Mouse (Mus musculus) lung, adult 18-20 months (tissue): Measurements from ENCODE around the gene Ppa1.

Experiments
- DNase-seq, 2 experiments: peaks; one replicate each; pipeline ENCODE4 v3.0.0; 2022; ENCODE audit warnings: mixed read lengths in 2 of 2

Ppa1 gene

DNA sequence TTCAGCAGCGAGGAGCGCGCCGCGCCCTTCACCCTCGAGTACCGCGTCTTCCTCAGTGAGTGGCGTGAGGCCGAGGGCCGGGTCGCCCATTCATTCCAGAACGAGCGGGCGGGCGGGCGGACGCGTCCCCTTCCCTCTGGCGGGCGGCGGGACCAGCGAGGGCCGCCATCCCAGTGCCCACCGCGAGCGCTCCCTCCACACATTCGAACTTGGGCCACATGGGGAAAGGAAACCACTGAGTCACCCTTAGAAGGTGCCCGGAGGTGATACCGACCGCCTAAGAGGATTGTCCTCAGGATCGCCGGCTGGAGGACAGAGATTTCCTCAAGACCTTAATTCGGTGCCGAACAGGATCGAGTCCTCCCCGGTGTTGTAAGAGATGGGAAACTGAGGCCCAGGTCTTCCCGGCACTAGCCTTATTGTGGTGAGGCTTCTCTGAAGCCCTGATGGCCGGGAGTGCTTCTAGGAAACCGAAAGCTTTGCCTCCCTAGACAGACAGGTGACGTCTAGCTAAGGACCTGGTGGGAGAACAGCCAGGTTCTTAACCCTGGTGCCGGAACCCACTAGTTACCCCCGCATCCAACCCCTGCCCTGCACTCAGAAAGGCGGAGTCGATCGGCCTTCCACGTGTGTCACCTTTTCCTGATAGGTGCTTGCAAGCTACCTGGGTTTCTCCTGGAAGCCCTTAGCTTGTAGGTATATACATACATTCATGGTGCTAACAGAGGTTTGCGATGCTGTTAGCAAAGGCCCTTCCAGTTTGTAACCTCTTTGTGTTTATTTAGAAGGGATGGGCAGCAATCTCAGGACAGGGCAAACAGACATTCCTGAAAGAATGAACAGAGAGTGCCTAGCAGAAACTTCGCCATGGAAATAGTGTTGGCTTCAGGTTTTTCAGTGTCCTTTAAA lies 639 bp downstream of the Ppa1 start:
- DNase-seq, result no peak

DNA sequence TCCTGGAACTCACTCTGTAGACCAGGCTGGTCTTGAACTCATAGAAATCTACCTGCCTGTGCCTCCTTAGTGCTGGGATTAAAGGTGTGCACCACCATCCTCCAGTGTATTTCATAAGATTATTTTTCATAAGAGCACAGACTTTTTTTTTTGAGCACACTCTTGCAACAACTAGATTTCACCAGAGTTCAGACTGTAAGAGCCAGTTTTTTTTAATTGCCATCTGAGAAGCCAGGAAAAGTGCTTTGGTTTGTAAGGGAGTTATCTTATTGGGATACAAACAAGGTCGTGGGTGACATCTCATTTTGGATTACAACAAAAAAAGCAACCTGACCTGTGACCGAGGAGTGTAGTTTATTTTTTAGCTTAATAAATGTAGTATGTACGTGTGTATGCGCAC lies 5.8 kb downstream of the Ppa1 start:
- no peak for DNase-seq

DNA sequence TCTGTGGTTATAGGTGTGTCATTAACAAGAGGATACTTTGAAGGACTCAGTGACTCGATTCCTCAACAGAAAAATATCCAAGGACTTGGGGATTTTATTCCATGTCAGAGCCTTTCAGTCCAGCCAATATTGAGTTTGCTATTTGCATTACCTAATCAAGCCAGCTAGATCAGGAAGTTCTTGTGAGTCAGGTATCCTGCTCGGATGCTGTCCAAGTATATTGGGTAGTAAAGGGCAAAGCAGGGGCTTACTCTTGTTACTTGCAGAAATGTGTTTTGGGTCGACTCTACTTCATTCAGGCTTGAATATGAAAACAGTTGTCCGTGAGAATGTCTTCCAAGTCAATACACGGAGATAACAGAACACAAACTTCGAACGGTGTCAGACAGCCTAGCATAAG lies 6.3 kb downstream of the Ppa1 start:
- DNase-seq, result no peak

DNA sequence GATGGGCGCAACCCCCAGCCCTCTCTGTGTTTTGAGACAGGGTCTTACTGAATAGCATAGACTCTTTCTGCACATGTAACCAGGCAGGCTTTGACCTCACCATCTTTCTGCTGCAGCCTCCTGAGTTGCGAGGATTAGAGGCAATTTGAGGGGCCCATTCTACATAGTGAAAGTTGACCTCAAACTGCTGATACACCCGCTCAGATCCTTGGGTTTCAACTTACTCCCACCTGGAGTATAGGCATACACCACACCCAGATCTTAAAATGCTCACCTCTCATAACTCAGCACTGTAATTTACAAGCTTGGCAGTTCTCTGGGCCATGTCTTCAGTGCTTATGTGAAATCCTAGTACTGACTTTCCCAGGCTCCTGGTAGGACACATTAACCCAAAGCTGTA lies 6.8 kb downstream of the Ppa1 start:
- DNase-seq, result no peak

DNA sequence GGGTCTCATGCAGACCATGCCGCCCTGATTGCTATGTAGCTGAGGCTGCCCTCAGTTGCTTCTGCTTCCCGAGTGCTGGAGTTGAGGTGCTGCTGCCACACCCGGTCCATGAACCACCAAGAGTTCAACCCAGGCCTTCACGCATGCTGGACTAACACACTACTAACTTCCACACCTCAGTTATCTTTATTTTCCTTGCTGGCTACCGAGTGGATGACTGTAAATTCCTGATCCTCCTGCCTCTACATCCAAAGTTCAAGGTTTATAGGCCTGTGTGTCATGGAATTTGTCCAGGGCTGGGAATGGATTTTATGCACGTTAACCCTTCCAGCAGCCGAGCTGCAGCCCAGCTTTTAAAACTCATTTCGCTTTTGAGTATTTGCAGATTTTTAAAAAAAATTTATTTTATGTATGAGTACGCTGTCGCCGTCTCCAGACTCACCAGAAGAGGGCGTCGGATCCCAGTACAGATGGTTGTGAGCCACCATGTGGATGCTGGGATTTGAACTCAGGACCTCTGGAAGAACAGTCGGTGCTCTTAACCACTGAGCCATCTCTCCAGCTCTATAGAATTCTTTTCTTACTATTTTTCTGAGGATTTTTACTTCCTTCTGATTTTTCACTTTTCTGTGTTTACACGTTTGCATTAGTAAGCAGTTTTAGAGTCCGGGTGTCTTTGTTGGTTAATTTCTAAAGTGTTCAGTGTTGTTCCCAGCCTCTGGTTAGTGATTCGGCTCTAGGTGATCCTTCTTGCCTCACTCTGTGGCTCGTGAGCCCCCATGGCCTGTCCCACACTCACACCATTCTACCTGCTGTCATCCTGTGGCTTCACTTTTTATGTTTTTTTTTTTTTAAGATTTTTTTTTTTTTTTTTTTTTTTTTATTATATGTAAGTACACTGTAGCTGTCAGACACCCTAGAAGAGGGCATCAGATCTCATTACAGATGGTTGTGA lies 8.9 kb downstream of the Ppa1 start:
- DNase-seq, result no peak

DNA sequence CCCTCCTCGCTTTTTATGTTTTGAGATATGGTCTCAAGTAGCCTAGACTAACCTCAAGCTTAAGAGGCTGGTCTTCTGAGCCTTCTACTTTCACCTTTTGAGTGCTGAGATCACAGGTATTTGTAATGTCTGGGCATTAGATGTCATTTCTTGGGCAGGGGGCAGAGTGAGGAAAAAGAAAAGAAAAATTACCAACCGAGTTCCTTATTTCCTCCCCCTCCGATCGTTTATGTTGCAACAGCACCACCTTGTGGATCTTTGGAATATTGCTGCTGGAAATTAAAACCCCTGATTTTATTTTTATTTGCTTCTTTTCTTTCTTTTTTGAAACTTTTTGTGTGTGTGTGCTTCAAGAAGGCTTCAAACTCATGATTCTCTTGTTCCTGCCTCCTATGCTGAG lies 9.6 kb downstream of the Ppa1 start:
- DNase-seq, result peak in 1 of 2 experiments; percentile 18

DNA sequence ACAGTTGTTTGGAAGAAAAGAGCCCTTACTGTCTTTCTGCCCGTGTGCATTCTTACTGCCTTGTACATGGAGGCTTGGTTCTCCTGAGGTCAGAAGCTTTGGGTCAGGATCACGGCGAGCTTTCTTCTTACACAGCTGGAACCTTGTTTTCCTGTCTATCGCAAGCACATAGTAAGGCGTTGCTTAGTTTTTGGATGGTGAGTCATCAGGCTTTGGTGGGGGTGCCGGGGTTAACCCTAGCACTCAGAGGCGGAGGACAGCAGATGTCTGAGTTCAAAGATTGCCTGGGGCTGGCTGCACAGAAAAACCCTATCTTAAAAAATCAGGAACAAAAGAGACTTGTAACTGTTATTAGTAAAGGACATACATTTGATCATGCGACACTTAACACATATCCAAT lies 13.5 kb downstream of the Ppa1 start:
- DNase-seq, result peak in 1 of 2 experiments; percentile 32

DNA sequence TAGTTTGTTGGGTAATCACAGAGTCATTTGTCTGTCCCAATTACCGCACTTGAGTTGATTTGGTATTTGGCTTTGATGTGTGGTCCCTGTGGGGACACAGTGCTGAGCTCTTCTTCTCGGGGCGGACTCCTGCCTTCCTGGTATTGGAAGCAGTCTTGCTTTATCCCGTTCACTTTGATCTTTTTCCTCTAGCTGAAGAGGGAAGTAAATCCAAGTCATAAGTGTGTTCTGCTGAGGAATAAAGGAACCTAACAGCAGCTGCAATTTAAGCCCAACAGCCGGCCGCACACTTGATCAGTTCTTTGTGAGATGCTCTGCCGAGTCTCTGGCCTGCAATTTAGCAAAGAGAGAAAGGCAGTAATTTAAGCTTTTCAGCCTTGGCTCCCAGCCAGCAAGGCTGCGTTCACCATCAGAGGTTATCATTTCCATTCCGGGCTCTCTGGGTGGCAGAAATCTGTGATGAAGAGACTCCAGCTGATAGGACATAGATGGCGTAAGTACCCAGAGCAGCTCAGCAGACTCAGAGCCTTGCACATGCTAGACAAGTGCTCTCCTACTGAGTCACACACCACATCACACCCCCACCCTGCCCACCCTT lies 14.1 kb downstream of the Ppa1 start:
- no peak for DNase-seq

DNA sequence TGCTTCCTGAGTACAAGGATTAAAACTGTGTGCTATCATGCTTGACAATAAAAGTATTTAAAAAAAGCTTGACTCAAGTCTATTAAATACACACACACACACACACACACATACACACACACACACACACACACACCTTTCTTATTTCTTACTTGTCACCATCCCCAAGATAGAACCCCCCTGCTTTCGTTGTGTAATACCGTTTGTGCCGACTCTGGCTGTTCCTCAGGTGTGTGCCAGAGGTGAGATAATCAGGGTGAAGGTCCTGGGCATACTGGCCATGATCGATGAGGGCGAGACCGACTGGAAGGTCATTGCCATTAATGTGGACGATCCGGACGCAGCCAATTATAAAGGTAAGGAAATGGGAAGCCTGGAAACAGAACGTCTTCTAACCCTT lies 16.8 kb downstream of the Ppa1 start:
- DNase-seq, result no peak

DNA sequence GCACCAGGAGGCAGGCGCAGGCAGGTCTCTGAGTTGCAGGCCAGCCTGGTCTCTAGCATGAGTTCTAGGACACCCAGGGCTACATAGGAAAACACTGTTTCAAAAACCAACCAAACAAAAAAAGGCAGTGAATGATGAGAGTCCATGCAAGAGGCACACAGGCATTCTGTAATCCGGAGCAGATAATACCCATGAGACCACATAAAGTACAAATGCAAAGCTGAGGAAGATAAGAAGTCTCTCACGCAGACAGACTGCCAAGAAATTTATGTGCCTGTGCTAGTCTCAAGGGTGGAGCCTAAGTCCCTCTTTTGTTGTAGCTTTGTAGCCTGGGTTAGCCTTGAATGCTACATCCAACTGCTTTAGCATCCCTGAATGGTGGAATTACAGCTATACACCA lies 17.3 kb downstream of the Ppa1 start:
- no peak for DNase-seq

DNA sequence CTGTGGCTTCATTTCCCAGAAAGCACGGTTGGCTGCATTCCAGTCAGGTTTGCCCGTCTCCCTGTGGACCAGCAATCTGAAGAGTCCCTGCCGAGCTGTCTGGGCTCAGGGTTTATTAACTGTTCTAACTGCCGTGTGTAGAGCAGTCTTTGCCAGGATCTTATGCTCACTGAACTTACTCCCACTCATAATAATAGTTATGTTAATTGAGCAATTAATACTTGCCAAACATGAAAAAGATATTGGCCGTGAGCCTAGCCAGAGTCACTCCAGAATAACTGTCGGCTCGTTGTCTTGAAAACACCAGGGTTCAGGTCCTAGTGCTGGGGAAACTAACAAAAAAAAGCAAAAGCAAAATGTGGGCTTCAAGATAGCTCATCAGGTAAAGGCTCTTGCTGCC lies 20.9 kb downstream of the Ppa1 start:
- DNase-seq, result no peak

DNA sequence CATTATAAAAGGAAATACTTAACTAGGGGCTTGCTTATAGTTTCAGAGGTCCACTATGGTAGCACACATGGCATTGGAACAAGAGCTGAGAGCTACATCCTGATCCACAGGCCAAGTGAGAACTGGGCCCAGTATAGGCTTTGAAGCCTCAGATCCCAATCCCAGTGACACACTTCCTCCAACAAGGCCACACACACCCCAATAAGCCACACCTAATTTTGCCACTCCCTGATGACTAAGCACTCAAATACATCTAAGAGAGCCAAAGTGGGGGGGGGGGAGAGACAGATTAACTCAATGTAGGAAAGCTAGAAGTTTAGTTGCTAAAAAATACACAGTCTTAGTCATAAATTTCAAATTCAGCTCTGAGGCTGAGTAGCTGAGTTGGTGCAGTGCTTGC lies 21.5 kb downstream of the Ppa1 start:
- DNase-seq, result no peak

DNA sequence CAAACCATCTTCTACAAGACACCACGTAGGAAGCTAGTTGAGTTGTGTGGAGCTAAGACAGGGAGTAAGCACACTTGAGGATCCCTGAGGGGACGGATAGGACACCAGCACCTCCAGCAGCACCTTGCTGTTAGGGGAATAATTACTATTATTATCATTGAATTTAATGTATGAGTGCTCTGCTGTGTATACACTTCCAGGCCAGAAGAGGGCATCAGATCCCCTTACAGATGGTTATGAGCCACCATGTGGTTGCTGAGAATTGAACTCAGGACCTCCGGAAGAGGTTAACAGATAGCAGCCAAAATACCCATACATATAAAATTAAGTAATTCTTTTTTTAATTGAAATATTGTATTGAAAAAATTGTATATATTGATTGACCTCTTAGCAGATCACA lies 22.4 kb downstream of the Ppa1 start:
- no peak for DNase-seq

DNA sequence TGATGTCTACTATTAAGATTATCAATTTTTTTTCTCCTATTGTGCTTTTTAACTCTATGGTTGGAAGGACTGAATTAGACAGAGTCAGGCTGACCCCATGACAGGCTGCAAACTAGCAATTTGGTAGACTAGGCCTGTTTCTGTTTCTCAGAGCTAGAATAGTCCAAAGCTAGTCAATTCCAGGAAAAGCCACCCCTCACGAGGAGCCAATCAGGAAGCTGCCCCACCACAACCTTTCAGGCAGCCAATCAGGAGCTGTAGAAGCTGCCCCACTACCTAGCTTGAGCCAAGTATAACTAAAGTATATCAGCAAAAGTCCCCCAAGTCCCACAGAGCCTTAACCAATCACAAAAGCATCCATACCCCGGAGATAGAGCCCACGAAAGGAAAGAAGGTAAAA lies 27.6 kb downstream of the Ppa1 start:
- no peak for DNase-seq

DNA sequence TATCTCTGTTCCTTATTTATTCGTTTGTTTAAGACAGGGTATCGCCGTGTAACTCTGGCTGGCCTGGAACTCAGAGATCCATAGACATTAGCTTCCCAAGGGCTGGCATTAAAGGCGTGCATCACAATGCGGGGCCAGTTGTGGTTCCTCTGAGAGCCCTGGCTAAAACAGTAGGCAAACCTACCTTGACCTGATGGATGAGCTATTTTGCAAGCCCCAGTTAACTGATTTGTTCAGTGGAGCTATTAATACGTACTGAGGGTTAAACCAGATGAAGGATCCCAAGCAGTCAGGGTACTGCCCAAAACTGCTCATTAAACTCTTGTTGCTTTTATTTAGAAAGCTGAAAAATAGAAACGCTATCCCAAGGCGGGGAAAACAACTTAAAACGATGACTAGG lies 31.2 kb downstream of the Ppa1 start:
- DNase-seq, result no peak

DNA sequence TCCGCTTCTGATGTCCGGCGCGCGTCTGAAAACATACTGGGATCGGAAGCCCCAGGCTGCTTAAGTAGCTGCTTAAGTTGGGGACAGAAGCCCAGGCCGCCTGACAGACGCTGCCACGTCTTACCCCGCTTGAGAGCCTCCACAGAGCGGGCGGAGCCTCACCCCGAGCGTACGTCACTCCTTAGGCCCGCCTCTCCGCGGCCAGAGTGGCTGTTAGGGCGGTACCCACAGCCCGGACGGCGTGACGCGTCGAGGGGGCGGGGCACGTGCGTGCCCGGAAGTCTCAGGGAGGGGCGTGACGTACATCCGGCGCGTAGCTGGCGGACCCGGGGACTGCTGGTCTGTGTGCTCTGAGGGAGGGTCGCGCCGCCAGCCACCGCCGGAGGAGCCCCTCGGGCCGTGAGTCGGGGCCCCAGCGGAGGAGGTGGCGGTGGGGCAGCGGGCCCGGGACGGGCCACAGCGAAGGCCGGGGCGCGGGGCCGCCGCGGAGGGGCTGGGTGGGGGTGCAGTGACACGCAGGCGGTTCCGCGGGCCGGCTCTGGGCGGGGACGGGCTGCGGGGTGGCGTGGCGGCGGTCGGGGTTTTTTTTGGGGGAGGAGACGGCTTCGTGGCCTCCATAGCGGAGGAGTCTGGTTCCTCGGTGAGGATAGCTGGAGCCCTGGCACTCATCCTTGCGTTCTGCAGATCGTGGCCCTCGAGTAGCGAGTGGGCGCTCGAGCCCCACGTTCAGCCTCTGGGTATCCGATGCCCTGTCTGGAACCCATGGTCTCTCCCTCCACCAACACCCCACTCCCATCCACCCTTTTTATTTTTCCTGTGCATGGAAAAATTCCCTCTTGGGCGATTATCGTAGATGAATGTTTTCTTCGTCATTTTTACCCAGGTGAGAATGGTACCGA lies 31.9 kb downstream of the Ppa1 start, which contains the start of gene Sar1a:
Gene Sar1a, plus strand, starts transcription at position 285 of the 899 bp plus-strand sequence.
- DNase-seq, result peak; percentile 98

DNA sequence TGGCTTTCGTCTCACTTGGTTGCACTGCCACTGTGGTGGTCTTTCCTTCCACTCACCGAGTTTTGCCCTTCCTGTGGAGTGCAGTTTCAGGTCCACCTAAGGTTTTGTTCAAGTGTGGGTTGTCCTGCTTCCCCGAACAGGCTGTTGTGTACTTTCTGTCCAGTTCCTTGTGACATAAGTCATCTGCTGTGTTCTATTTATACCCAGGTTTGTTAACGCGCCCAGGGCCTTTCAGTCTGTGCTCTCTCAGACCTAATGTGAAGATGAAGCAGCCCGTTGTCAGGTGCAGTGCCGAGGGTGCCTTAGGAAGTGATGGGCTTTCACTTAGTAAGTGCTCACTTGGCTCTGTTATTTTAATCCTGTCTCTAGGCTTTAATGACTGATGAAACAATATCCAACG lies 41.1 kb downstream of the Ppa1 start:
- DNase-seq, result no peak

DNA sequence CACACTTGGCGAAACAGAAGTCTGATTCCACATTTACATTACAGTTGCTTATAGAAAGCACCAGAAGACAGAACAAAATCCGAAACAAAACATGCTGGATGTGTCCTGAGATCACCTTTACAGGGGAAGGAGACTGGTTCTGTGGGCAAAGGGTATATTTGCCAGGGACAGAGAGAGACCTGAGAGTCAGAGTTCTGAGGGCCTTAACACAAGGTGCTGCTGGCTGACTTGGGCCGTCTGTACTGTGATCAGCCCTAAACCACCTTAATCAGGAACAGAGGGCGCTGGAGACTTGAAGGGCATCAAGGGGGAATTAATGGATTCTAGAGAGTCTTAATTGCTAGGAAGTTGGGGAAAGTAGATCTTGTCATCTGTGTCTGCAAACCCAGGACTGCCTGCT lies 45.2 kb downstream of the Ppa1 start:
- no peak for DNase-seq

DNA sequence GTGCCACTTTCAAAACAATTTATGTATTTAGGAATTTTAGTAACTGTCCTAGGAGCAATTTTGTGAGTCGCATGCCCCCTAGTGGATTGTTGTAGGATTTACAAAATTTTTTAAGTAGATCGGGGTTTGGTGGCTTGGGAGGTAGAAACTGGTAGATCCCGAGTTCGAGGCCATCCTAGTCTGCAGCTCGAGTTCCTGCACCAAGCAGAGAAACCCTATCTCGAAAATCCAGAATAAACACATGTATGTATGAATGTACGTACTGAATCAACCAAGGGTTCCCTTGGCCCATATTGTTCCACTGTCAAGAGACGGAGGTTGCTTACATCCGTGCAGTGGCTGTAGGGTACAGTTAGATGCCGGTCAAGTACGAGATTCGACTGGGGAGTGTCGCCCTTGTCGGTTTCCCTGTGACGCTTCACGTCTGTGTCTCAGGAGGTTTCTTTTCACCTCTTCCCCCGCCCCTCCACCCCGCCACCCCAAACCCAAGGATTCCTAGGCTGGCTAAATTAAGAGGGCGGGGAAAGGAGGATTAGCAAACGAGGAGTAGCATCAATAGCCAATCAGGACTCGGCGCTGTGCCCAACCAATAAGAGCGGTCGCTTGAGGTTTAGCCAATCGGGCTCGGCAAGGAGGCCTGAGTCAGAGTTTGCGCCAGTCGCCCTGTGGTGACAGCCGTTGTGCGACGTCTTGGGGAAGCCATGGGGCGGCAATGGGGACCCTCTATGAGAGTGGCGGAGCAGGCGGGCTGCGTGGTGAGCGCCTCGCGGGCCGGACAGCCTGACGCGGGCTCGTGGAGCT lies 46.7 kb downstream of the Ppa1 start, which contains the start of gene Tysnd1:
Gene Tysnd1, plus strand, starts transcription at position 645 of the 801 bp plus-strand sequence.
- DNase-seq, result peak; percentile 96 to 98

DNA sequence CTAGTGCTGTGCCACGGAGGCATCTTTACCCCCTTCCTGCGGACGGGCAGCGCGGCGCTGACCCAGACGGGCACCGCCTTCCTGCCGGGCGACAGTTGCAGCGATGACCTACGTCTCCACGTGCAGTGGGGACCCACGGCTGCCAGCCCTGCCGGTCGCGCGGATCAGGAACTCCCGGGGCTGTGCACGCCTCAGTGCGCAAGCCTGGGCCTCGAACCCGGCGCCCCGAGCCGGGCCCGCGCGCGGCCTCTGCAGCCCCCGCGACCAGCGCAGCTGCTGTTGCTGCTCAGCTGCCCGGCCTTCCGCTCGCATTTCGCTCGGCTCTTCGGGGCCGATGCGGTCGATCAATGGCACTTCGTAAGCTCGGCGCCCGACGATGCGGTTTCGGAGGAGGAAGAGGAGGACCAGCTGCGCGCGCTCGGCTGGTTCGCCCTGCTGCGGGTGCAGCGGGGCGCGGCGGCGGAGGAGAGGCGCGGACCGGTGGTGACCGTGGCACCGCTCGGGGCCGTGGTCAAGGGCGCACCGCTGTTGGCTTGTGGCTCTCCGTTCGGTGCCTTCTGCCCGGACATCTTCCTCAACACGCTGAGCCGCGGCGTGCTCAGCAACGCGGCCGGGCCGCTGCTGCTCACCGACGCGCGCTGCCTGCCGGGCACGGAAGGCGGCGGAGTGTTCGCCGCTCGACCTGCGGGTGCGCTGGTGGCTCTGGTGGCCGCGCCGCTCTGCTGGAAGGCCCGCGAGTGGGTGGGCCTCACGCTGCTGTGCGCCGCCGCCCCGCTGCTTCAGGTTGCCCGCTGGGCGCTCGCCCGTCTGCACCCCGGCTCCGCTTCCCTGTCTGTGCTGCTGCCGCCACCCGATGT lies 47.6 kb downstream of the Ppa1 start:
- no peak for DNase-seq

DNA sequence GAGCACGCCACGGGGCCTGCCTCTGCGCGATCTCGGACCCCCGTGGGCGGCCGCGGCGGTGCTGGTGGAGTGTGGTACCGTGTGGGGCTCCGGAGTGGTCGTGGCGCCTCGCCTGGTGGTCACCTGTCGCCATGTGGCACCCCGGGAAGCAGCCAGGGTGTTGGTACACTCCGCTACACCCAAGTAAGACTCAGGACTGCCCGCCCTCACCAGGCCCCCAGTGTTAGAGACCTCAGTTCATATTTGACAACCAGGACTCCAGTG lies 48.1 kb downstream of the Ppa1 start:
- no peak for DNase-seq
